Mouse (Mus musculus) urinary bladder, postnatal 4 days (tissue): Measurements from ENCODE around the gene Gps2.
"Not testable (repeated sequence)": the region's sequence is repeated elsewhere in the genome, so short reads cannot be mapped to it uniquely, and the experiment has no call there.

Experiments used
- DNase-seq, 2 experiments: peaks; one replicate each; pipeline ENCODE4 v3.0.0; 2021 to 2022; ENCODE audit warnings: low spot score in 2 of 2

Gene Gps2

DNA sequence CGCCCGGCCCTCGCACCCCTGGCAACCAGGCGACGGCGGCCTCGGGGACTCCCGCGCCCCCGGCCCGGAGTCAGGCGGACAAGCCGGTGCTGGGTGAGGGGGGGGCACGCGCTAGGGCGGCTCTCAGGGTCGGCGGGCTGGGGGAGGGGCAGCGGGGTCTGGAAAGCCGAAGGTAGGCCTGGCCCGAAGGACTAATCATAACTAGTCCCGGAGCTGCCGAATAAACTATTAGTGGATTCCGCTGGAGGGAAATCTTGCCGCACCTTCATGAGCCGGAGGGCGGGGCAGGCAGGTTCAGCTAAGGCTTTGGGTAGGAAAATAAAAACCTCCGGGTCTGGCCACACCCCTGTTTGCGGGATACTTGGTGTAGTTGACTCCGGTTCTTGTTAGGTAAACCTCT is 22.5 kb downstream of the Gps2 start:
- DNase-seq = no peak

DNA sequence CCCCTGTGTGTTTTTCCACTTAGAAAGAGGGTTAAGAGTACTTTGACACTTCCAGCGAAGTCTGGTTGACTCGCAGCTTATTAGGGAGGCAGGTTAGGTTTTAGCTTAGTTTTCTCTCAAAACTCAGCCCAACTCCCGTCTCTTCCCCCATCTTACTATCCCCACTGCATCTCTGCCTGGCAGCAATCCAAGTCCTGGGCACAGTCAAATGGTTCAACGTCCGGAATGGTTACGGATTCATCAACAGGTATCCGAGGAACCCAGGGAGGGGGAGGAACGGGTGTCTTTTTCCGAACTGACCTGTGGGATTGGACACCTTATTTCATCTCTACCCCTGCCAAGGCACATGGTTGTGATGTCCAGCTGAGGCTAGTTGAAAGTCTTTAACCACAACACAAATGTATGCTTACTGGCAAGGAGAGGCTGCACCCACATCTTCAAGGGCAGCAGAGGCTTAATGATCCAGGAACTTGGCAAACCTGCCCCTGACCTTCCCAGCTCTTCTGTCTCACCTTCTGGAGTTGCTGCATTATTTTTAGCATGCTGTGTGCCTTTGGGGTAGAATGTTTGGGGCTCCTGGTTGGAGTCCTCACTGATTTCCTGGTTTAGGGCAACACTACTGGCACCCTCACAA is 23.1 kb downstream of the Gps2 start:
- no peak for DNase-seq

GRCm38 (mm10) chr11:69937385-69937784 is 23.7 kb downstream of the Gps2 start:
- DNase-seq = peak; percentile 47 to 63

DNA sequence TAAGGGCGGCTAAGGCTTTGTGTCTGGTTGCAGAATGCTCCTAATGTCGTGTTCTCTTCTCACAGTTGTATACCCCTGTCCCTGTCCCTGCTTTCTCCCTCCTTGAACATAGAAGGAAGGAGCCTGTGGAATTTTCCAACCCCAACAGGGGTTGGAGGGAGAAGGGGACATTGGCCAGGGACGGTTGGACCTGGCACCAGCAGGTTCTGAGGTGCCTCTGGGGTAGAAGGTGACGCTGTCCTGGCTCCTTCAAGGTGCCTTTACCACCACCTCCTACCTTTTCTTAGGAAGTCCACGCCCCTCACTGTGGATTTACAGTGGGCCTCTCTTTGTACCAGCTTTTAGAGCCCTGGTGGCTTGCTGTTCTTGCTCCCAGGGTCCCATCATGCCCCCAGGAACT is 24.1 kb downstream of the Gps2 start:
- no peak for DNase-seq

GRCm38 (mm10) chr11:69938401-69938979 is 24.8 kb downstream of the Gps2 start:
- no peak for DNase-seq

DNA sequence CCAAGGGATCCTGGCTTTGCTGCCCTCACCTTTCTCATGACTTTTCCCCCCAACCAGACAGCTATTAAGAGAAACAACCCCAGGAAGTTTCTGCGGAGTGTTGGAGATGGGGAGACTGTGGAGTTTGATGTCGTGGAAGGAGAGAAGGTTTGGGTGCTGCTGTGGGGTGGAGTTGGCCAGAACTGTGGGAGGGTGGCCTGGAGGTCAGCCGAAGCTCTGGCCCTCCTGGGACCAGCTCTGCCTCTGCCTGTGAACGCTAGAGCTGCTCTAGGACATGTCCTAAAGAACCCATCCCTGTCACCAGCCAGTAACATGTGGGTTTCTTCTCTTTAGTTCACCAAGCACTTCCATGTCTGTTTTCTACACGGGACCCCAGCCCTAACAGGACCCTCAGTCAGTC is 25.5 kb downstream of the Gps2 start:
- DNase-seq = no peak

DNA sequence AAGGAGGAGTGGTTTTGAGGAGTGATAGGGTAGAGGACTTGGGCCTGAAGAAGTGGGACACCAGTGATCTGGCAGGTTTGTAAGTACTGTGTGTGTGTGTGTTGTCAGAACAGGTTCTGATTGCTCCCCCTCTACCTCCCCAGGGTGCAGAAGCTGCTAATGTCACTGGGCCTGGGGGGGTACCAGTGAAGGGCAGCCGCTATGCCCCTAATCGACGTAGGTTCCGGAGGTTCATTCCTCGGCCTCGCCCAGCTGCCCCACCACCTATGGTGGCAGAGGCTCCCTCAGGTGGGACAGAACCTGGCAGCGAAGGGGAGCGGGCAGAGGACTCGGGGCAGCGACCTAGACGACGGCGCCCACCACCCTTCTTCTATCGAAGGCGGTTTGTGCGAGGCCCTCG is 26.0 kb downstream of the Gps2 start:
- DNase-seq = no peak

DNA sequence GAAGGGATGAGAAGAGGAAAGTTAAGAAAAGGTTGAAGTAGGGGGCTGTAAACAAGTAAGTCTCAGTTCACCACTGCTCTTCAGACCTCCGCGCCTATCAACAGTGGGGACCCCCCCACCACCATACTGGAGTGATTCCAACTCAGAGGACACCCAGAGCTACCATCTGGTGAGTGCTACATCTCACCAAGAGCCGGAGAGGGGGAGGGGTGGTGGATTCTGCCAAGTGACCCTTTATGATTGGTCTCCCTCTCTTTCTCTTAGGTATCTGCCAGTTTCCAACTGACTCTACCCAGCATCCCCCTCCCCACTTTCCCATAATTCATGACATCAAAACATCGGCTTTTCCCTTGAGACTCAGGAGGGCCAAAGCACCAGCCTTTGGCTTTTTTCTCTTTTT is 27.3 kb downstream of the Gps2 start:
- no peak for DNase-seq

DNA sequence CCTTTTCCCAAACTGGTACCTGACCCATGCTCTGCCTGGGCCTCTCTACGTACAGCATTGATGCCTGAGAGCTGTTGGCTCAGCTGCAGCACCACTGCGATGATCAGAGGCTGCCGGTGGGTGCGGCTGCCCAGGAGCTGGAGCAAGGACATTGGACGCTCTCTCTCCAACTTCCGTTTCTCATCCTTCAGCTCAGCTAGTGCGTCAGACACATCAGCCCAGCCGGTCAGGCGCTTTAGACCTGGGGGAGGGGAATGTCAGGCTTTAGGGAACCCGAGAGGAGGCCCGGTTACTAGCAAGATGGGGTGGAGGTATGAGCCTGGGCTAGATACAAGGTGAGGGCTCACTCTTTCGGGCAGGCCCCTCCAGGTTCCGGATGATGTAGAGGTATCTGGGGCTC is 31.5 kb downstream of the Gps2 start:
- no peak for DNase-seq

- DNase-seq = no peak
These were observed 32.6 kb downstream of the Gps2 start for GRCm38 (mm10) chr11:69945997-69946891.

DNA sequence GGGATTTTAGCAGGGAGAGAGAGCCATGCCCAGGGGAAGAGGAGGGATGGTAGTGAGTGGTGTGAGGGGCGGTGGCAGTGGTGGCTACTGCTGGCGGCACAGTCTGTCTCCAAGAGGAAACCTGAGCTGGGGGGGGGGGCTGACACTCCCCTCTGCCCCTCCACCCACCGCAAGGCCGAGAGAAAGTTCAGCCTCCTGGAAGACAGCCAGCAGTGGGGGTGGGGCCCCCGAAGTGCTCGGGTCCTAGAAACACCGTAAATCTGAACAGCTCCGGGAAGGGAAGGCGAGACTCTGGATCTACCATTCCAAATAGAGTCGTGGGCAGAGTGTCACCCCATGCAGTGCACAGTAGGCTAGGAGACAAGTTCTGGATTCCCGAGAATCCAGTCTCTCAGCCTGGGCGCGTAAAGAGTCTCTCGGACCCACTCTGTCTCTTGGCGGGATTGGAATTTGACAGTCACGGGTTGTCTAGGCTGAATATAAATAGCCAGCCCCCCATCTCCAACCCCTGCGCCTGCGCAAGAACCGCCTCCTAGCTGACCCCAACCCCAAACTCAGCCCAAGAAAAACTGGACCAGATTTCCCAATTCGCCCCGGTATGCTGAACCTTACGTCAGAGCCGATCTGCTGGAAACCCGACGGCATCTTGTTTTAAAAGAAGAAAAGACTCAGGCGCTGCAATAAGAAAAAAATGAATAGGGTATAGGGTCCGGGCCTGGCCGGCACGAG is 33.8 kb downstream of the Gps2 start:
- peak in 1 of 2 experiments; percentile 55 for DNase-seq

- DNase-seq = peak; percentile 93 to 96
These were observed 34.5 kb downstream of the Gps2 start, which contains the start of gene Slc2a4 for GRCm38 (mm10) chr11:69948066-69948762. Gene Slc2a4 (minus strand): TSS chr11:69948188.

DNA sequence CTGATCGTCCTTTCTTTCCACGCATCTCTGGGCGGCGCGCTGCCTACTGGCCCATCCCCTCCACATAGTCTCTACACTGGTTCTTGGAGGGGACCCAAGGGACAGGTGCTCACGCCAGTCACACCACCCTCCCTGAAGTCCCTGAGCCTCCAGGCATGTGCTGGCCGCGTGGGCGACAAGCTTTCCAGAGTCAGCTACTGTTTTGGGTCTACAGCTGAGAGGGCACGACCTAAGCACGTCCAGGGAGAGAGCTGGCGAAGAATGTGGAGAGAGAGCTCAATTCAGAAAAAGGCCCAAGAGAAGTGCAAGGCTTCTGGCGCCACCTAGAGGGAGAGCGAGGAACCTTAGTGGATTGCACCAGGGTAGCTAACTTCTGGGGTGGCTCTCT is 35.1 kb downstream of the Gps2 start:
- DNase-seq = peak; percentile 79 to 86

DNA sequence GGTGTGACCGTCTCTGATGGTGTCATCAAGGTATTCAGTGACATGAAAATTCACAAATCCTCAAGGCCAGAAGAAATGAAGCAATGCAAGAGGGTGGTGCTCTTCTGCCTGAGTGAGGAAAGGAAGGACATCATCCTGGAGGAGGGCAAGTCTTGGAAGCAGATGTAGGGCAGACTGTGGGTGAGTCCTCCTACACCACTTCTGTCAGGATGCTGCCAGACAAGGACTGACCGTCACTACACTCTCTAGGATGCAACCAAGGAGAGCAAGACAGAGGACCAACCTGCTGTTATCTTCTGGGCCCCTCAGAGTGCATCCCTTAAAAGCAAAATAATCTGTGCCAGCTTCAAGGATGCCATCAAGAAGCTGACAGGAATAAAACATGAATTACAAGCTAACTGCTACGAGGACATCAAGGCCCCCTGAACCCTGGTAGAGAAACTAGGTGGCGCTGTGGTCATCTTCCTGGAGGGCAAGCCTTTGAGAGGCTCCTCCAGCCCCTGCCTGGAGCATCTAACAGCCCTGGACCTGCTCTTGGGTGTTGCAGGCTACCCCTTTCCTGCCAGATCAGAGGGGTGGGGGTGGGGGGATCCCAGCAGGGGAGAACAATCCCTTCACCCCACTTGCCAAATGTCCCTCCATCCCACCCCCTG is 37.2 kb downstream of the Gps2 start:
- DNase-seq = no peak

- DNase-seq = no peak
These were observed 38.6 kb downstream of the Gps2 start for GRCm38 (mm10) chr11:69952274-69952673.

GRCm38 (mm10) chr11:69953267-69953915 is 39.7 kb downstream of the Gps2 start:
- DNase-seq = no peak

GRCm38 (mm10) chr11:69955618-69956017 is 41.9 kb downstream of the Gps2 start:
- not testable (repeated sequence) for DNase-seq

DNA sequence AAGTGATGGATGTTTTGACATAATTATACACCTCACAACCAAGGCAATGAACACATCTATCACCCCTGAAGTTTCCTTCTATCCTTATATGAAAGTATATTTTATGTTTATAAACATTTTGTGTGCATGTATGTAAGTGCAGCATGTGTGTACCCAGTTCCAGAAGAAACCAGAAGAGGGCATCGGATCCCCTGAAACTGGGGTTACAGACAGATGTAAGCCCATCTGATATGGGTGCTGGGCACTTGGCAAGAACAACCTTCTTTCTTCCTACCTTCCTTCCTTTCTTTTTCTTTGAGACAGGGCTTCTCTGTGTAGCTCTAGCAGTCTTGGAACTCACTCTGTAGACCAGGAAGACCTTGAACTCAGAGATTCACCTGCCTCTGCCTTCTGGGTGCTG is 42.5 kb downstream of the Gps2 start:
- DNase-seq = no peak

GRCm38 (mm10) chr11:69960616-69961015 is 46.9 kb downstream of the Gps2 start:
- DNase-seq = no peak

DNA sequence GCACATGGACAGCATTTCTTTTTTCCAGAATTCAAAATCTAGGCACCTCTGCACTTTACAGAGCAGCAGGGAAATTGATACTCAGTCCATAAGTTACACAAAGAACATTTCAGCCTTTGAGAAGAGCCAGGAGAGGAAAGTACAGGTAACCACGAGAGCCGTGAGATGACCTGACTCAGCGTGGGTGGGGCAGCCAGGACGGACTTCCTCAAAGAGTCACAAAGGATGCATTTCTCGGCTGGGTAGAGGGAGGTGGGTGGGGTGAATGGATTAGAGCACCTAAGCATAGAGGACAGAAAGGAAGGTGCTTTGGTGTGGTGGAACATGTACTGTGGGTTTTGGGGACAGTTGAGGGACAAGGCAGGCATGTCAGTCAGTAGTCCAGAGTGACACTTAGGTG is 48.2 kb downstream of the Gps2 start:
- no peak for DNase-seq
